9 mouse cellular contexts compared by ENCODE assay signal in genomic region chr1:180420496-180421164, GRCm38 (mm10).
DNase-seq lines count a peak whose midpoint lies in the region; ATAC-seq and TF ChIP-seq lines count a peak whose summit lies in the region.
"Had no signal": no experiment of that assay in that cellular context is flagged by ENCODE, and none has a peak within 500 bp of the region (broad histone marks: within the 10 kb centered on the region; RNA-seq: fewer than 3 reads in every experiment).

No protein-coding gene starts in this region.

- H3K4me2 ChIP-seq in CH12.LX (ENCODE audit: insufficient read depth, low read depth, poor library complexity, severe bottlenecking), result no peak overlapping the region
- no peak overlapping the region for H3K4me2 ChIP-seq in liver, embryonic 12.5 days
- H3K4me2 ChIP-seq: lung, embryonic 15.5 days had no signal

- DNase-seq in frontal cortex, postnatal 14 days (ENCODE audit: low spot score in 2 of 2), result no peak
- DNase-seq in CH12.LX (ENCODE audit: extremely low read depth), result no peak
- peak; percentile 53 for DNase-seq in embryo, embryonic 10.5 days (ENCODE audit: low spot score)
- DNase-seq in kidney, postnatal 14 days, result peak; percentile 60
- no peak for DNase-seq in lung, postnatal 10 days
- DNase-seq in gastrocnemius, postnatal 36 days, result no peak

- TF ChIP-seq RAD21 in CH12.LX (IDR thresholded peaks at IDR 0.05; ENCODE audit: low read depth, low read length), result no peak

- WGBS in liver, embryonic 12.5 days (ENCODE audit: insufficient replicate concordance), result 79% methylated on average over 8 of the region's 8 CpGs

- intact Hi-C loops in gastrocnemius, postnatal 36 days (cut with DNase I), result no loop called here

- no peaks in the 10 kb centered on the region for H3K79me2 ChIP-seq in CH12.LX (replicated peaks; ENCODE audit: control insufficient read depth, extremely low read depth, insufficient read depth, poor library complexity, severe bottlenecking)

- in situ Hi-C loops in CH12.LX (cut with MboI; ENCODE audit: low pct_ligation_motif_present, low pct_unique_long_range_greater_than_20kb, low sequenced_read_pairs), result loop anchor here (25.0 kb wide), 1 partner anchor 558 kb away; no protein-coding TSS in a partner anchor

- no peak overlapping the region for H3K27ac ChIP-seq in CH12.LX (ENCODE audit: insufficient read depth, low read depth)
- H3K27ac ChIP-seq in liver, embryonic 12.5 days, result no peak overlapping the region
- H3K27ac ChIP-seq: lung, embryonic 15.5 days had no signal

- H3K27me3 ChIP-seq in CH12.LX (replicated peaks), result no peaks in the 10 kb centered on the region
- no peaks in the 10 kb centered on the region for H3K27me3 ChIP-seq in liver, embryonic 12.5 days (replicated peaks)
- H3K27me3 ChIP-seq: lung, embryonic 15.5 days had no signal

- peaks cover 58 to 96% of the 10 kb centered on the region in 2 experiments for H3K4me1 ChIP-seq in CH12.LX (ENCODE audit: control insufficient read depth in 1 of 2, insufficient read depth in 2 of 2)
- peaks cover 24% of the 10 kb centered on the region; the same call in 1 of the 2 replicates for H3K4me1 ChIP-seq in liver, embryonic 12.5 days

- H3K4me3 ChIP-seq in CH12.LX (replicated peaks in 1 of 3; ENCODE audit: low read depth in 2 of 3, low read length in 2 of 3, poor library complexity in 1 of 3), result no peak overlapping the region
- no peak overlapping the region for H3K4me3 ChIP-seq in liver, embryonic 12.5 days
- H3K4me3 ChIP-seq: lung, embryonic 15.5 days had no signal

- peaks cover 36 to 68% of the 10 kb centered on the region in 2 experiments for H3K36me3 ChIP-seq in CH12.LX (replicated peaks in 1 of 2; ENCODE audit: control insufficient read depth in 1 of 2, insufficient read depth in 1 of 2, low read length in 1 of 2)
- peaks cover 9% of the 10 kb centered on the region; the same call in 1 of the 2 replicates for H3K36me3 ChIP-seq in liver, embryonic 12.5 days

- H3K9me3 ChIP-seq in CH12.LX (replicated peaks; ENCODE audit: low read length), result no peaks in the 10 kb centered on the region
- no peaks in the 10 kb centered on the region for H3K9me3 ChIP-seq in liver, embryonic 12.5 days (replicated peaks)
- H3K9me3 ChIP-seq: lung, embryonic 15.5 days had no signal

- no peak for TF ChIP-seq POLR2A in CH12.LX (IDR thresholded peaks at IDR 0.05; ENCODE audit: low read depth, low read length)

- TF ChIP-seq EP300 in CH12.LX (IDR thresholded peaks at IDR 0.05; ENCODE audit: low read length), result no peak

- TF ChIP-seq CTCF in CH12.LX (conservative IDR thresholded peaks at IDR 0.05 in 1 of 2, IDR thresholded peaks at IDR 0.05 in 1 of 2; ENCODE audit: low read depth in 2 of 2, low read length in 2 of 2), result no peak

- H3K9ac ChIP-seq in CH12.LX (ENCODE audit: insufficient read depth, low read depth), result no peak overlapping the region
- no peak overlapping the region for H3K9ac ChIP-seq in liver, embryonic 12.5 days
- H3K9ac ChIP-seq: lung, embryonic 15.5 days had no signal

- peak; percentile 48 for ATAC-seq in frontal cortex, adult (ENCODE audit: low TSS enrichment)
- ATAC-seq in liver, embryonic 12.5 days, result no peak

- dilution Hi-C loops in CH12.LX (cut with MboI; ENCODE audit: extremely low pct_ligation_motif_present, extremely low pct_unique_long_range_greater_than_20kb, low sequenced_read_pairs), result no loop called here

TF ChIP-seq in CH12.LX, 34 proteins besides CTCF, POLR2A, EP300 and RAD21:
- no peak for TF ChIP-seq CHD2 (IDR thresholded peaks at IDR 0.05; ENCODE audit: low read length)
- TF ChIP-seq ZKSCAN1 (IDR thresholded peaks at IDR 0.05; ENCODE audit: borderline replicate concordance, low read depth, low read length), result peak; percentile 79
- TF ChIP-seq KAT2A (IDR thresholded peaks at IDR 0.05; ENCODE audit: insufficient replicate concordance, low read length), result no peak
TF ChIP-seq in CH12.LX: peak in this region for 1.

Comparison
In these comparisons a context has a peak if more than half of its experiments do, and no peak if none do; other contexts are left out.
1. DNase-seq: peak in embryo, embryonic 10.5 days (single experiment) and kidney, postnatal 14 days (single experiment); none in frontal cortex, postnatal 14 days (0 of 2), CH12.LX (single experiment), lung, postnatal 10 days (single experiment) and gastrocnemius, postnatal 36 days (0 of 2).